Mouse (Mus musculus): ENCODE results near the gene Tent4b.
A peak's percentile ranks its signal among the peaks of the same experiment; 100 is the strongest.

The Tent4b gene

GRCm38 (mm10) chr8:88228286-88228685, 29.3 kb downstream of the Tent4b start:
- DNase-seq (ENCODE audit: low spot score in 2 of 2): no peak

GRCm38 (mm10) chr8:88228800-88229199, 29.8 kb downstream of the Tent4b start:
- DNase-seq (ENCODE audit: low spot score in 2 of 2): no peak

GRCm38 (mm10) chr8:88236666-88237065, 37.7 kb downstream of the Tent4b start:
- DNase-seq (ENCODE audit: low spot score in 2 of 2): no peak

- no peak for DNase-seq (ENCODE audit: low spot score in 2 of 2)
Observed at GRCm38 (mm10) chr8:88237606-88238005, 38.6 kb downstream of the Tent4b start.

- no peak for DNase-seq (ENCODE audit: low spot score in 2 of 2)
Observed at GRCm38 (mm10) chr8:88239277-88239676, 40.3 kb downstream of the Tent4b start.

GRCm38 (mm10) chr8:88241871-88242270, 42.9 kb downstream of the Tent4b start:
- DNase-seq (ENCODE audit: low spot score in 2 of 2): no peak

GRCm38 (mm10) chr8:88244298-88244697, 45.3 kb downstream of the Tent4b start:
- DNase-seq (ENCODE audit: low spot score in 2 of 2): peak; percentile 33 to 52

- DNase-seq (ENCODE audit: low spot score in 2 of 2): no peak
Observed at GRCm38 (mm10) chr8:88252791-88253190, 53.8 kb downstream of the Tent4b start.

- DNase-seq (ENCODE audit: low spot score in 2 of 2): no peak
Observed at GRCm38 (mm10) chr8:88254957-88255356, 55.9 kb downstream of the Tent4b start.

GRCm38 (mm10) chr8:88258024-88258423, 59.0 kb downstream of the Tent4b start:
- no peak for DNase-seq (ENCODE audit: low spot score in 2 of 2)

GRCm38 (mm10) chr8:88258544-88258943, 59.5 kb downstream of the Tent4b start:
- DNase-seq (ENCODE audit: low spot score in 2 of 2): no peak

GRCm38 (mm10) chr8:88260466-88260980, 61.5 kb downstream of the Tent4b start:
- no peak for DNase-seq (ENCODE audit: low spot score in 2 of 2)

- no peak for DNase-seq (ENCODE audit: low spot score in 2 of 2)
Observed at GRCm38 (mm10) chr8:88262831-88263635, 64.0 kb downstream of the Tent4b start.

- no peak for DNase-seq (ENCODE audit: low spot score in 2 of 2)
Observed at GRCm38 (mm10) chr8:88265511-88265910, 66.5 kb downstream of the Tent4b start.

GRCm38 (mm10) chr8:88266170-88266800, 67.3 kb downstream of the Tent4b start:
- peak in 1 of 2 experiments; percentile 76 for DNase-seq (ENCODE audit: low spot score in 2 of 2)

GRCm38 (mm10) chr8:88266801-88267403, 67.9 kb downstream of the Tent4b start:
- DNase-seq (ENCODE audit: low spot score in 2 of 2): no peak

GRCm38 (mm10) chr8:88269107-88269875, 70.3 kb downstream of the Tent4b start:
- no peak for DNase-seq (ENCODE audit: low spot score in 2 of 2)

- DNase-seq (ENCODE audit: low spot score in 2 of 2): no peak
Observed at GRCm38 (mm10) chr8:88270086-88270485, 71.1 kb downstream of the Tent4b start.

- DNase-seq (ENCODE audit: low spot score in 2 of 2): peak in 1 of 2 experiments; percentile 49
Observed at GRCm38 (mm10) chr8:88272231-88273050, 73.4 kb downstream of the Tent4b start, which contains the start of gene Adcy7. Gene Adcy7 (plus strand): TSS chr8:88272403.

GRCm38 (mm10) chr8:88273051-88273430, 74.0 kb downstream of the Tent4b start:
- no peak for DNase-seq (ENCODE audit: low spot score in 2 of 2)

- no peak for DNase-seq (ENCODE audit: low spot score in 2 of 2)
Observed at GRCm38 (mm10) chr8:88274090-88274489, 75.1 kb downstream of the Tent4b start.

Data from heart, adult 9 months (tissue).